1 mouse cellular context compared by ENCODE assay signal in the genomic region with DNA sequence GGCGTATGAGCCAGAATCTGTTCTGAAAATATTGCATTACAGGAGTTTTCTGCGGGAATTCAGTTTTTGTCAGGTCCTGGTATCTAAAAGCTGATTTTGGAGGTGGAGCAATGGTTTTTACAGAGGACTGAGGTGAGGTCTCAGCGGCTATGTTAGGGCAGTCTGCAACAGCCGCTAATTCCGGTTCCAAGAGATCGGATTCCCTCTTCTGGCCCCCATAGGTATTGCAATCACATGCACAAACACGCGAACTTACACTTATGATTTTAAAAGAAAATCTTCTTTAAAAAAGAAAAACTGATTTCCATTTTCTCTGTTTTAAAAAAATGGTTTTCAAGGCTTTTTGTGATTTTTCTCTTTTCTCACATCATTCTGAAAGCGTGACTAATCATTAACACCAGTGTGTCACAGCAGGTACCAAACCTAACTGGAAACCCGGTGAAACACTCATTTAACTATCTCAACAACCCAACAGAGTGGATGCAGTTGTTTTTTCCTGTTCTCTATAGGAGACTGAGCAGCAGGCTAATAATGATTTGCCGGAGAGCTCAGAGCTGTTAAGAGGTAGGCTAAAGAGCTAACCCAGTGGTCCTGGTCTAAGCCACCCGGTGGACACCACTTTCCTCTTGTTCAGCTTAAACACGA.
TF ChIP-seq lines count a peak whose summit lies in the region.

No protein-coding gene starts in this region.

TF ChIP-seq in ES-E14, 5 proteins besides CTCF, POLR2A, EP300 and RAD21 (continued from another document):
- TF ChIP-seq ZNF384 (IDR thresholded peaks at IDR 0.05; ENCODE audit: low read depth, low read length) (no peak), CHD2 (IDR thresholded peaks at IDR 0.05; ENCODE audit: low read depth, low read length) (no peak), ZC3H11A (IDR thresholded peaks at IDR 0.05; ENCODE audit: borderline replicate concordance, low read depth, low read length) (peak; percentile 76)
